Mouse (Mus musculus) olfactory bulb, adult 2 months (tissue): Measurements from ENCODE around the gene Fam187a. TPM values are rescaled to one million over a fixed set of nuclear protein-coding genes. Genes with fewer than 3 reads are reported as not detected.
A peak's percentile ranks its signal among the peaks of the same experiment; 100 is the strongest.

ENCODE experiments used
- H3K27ac ChIP-seq: fragments of 200-500 bp; 2 replicates; pipeline ENCODE4 v1.5.1; 2012; ENCODE audit warnings: low read depth, low read length; ENCODE audit not compliant: insufficient read depth
- H3K4me1 ChIP-seq: fragments of 200-500 bp; 2 replicates; pipeline ENCODE4 v1.6.1; 2012; ENCODE audit warnings: low read length; ENCODE audit not compliant: control insufficient read depth, insufficient read depth
- H3K4me3 ChIP-seq: fragments of 200-500 bp; 2 replicates; pipeline ENCODE4 v1.5.1; 2012; ENCODE audit warnings: mild to moderate bottlenecking, low read depth, low read length, moderate library complexity; ENCODE audit not compliant: insufficient read depth
- CTCF ChIP-seq: fragments of 200-500 bp; IDR thresholded peaks from 2 replicates; pipeline ENCODE4 v1.5.1; 2012; ENCODE audit warnings: low read depth, mild to moderate bottlenecking, low read length, moderate library complexity; ENCODE audit not compliant: insufficient read depth
- POLR2A ChIP-seq: fragments of 200-500 bp; IDR thresholded peaks from 2 replicates; pipeline ENCODE4 v1.6.1; 2012; ENCODE audit warnings: mild to moderate bottlenecking, low read depth, low read length, moderate library complexity; ENCODE audit not compliant: insufficient read depth
- WGBS: fragments of 180-500 bp; shearing (Covaris S2); methylation state at CpG from one replicate; pipeline ENCODE4 v1.1.7; 2018; 5-methylcytosine and 5-hydroxymethylcytosine counted together
- polyA plus RNA-seq: library from polyadenylated mRNA; stranded (reverse); fragments of >200 nt; gene quantifications from 2 replicates; pipeline ENCODE4 v1.2.4, GENCODE M21; 2012; ENCODE audit warnings: low replicate concordance; ENCODE audit not compliant: missing spikeins, insufficient read depth, insufficient read length

Fam187a gene
- polyA plus RNA-seq, 1 experiment, result not detected

GRCm38 (mm10) chr11:102902107-102902506 lies 17.1 kb downstream of the Fam187a start:
- Histone ChIP-seq H3K27ac (no peak overlapping the region), H3K4me1 (no peaks in the 10 kb centered on the region; the same call in 1 of the 2 replicates), H3K4me3 (no peak overlapping the region)
- 88% methylated on average over 5 of the region's 5 CpGs for WGBS
- TF ChIP-seq POLR2A, result no peak
- TF ChIP-seq CTCF, result no peak

GRCm38 (mm10) chr11:102903654-102904053 lies 18.7 kb downstream of the Fam187a start:
- no peak overlapping the region for H3K4me3 ChIP-seq
- 90% methylated on average over 7 of the region's 7 CpGs for WGBS
- H3K27ac ChIP-seq, result no peak overlapping the region
- no peak for TF ChIP-seq CTCF
- no peak for TF ChIP-seq POLR2A
- no peaks in the 10 kb centered on the region; the same call in 1 of the 2 replicates for H3K4me1 ChIP-seq

GRCm38 (mm10) chr11:102911376-102911775 lies 26.4 kb downstream of the Fam187a start:
- 56% methylated on average over 7 of the region's 7 CpGs for WGBS
- Histone ChIP-seq H3K27ac (no peak overlapping the region), H3K4me1 (peaks cover 4% of the 10 kb centered on the region; the same call in 1 of the 2 replicates), H3K4me3 (no peak overlapping the region)
- no peak for TF ChIP-seq CTCF
- no peak for TF ChIP-seq POLR2A

- TF ChIP-seq POLR2A (no peak), CTCF (no peak)
- H3K4me3 ChIP-seq, result no peak overlapping the region
- H3K4me1 ChIP-seq, result peaks cover 6% of the 10 kb centered on the region; the same call in 1 of the 2 replicates
- no peak overlapping the region for H3K27ac ChIP-seq
- 96% methylated on average over 9 of the region's 9 CpGs for WGBS
Measured at GRCm38 (mm10) chr11:102915380-102915779, 30.4 kb downstream of the Fam187a start.

GRCm38 (mm10) chr11:102918077-102918476 lies 33.1 kb downstream of the Fam187a start:
- no peak overlapping the region for H3K27ac ChIP-seq
- WGBS, result 32% methylated on average over 4 of the region's 4 CpGs
- no peak for TF ChIP-seq POLR2A
- TF ChIP-seq CTCF, result no peak
- H3K4me1 ChIP-seq, result 0 out of 2 replicates have a peak, but pooled peaks cover 2% of the 10 kb centered on the region
- no peak overlapping the region for H3K4me3 ChIP-seq

- TF ChIP-seq POLR2A (no peak), CTCF (no peak)
- 84% methylated on average over 6 of the region's 6 CpGs for WGBS
- Histone ChIP-seq H3K4me1 (peaks cover 7% of the 10 kb centered on the region), H3K4me3 (no peak overlapping the region), H3K27ac (no peak overlapping the region)
Measured at GRCm38 (mm10) chr11:102921491-102921890, 36.5 kb downstream of the Fam187a start.

- Histone ChIP-seq H3K4me3 (peak within 1 kb of the TSS; percentile 57), H3K27ac (no peak within 1 kb of the TSS), H3K4me1 (peaks cover 5% of the 10 kb centered on the region)
- WGBS, result under 1% methylated on average over 62 of the region's 62 CpGs
- TF ChIP-seq POLR2A (no peak), CTCF (no peak)
Measured at GRCm38 (mm10) chr11:102924557-102925350, 39.8 kb downstream of the Fam187a start, which contains the start of gene Kif18b. Kif18b (minus strand) TSS chr11:102925124.

- no peak overlapping the region for H3K27ac ChIP-seq
- TF ChIP-seq POLR2A (no peak), CTCF (peak; percentile 22; the same call in 1 of the 2 replicates)
- peak overlapping the region; percentile 57 for H3K4me3 ChIP-seq
- 0% methylated on average over 10 of the region's 10 CpGs for WGBS
- H3K4me1 ChIP-seq, result peaks cover 5% of the 10 kb centered on the region
Measured at GRCm38 (mm10) chr11:102925351-102925717, 40.4 kb downstream of the Fam187a start.

- WGBS, result 90% methylated on average over 10 of the region's 10 CpGs
- H3K27ac ChIP-seq, result no peak overlapping the region
- no peaks in the 10 kb centered on the region for H3K4me1 ChIP-seq
- TF ChIP-seq CTCF, result no peak
- TF ChIP-seq POLR2A, result no peak
- H3K4me3 ChIP-seq, result no peak overlapping the region
Measured at GRCm38 (mm10) chr11:102930672-102931071, 45.7 kb downstream of the Fam187a start.
